Mouse (Mus musculus) heart, adult 2 months (tissue): ENCODE data around the gene Lrrc38.

Experiments
- CTCF ChIP-seq: fragments of 200-600 bp; IDR thresholded peaks from 2 replicates; pipeline ENCODE4 v1.8.1; 2022; ENCODE audit warnings: antibody characterized with exemption, mild to moderate bottlenecking, moderate library complexity
- EP300 ChIP-seq: fragments of 200-500 bp; IDR thresholded peaks from 2 replicates; pipeline ENCODE4 v1.6.1; 2011; ENCODE audit warnings: low read depth, low read length, control low read depth; ENCODE audit not compliant: insufficient read depth
- POLR2A ChIP-seq: fragments of 200-500 bp; IDR thresholded peaks from 2 replicates; pipeline ENCODE4 v1.6.1; 2011; ENCODE audit warnings: mild to moderate bottlenecking, low read depth, low read length, control low read depth; ENCODE audit not compliant: insufficient read depth

- no peak for TF ChIP-seq EP300
- TF ChIP-seq POLR2A: no peak
- TF ChIP-seq CTCF: no peak
Measured at GRCm38 (mm10) chr4:143382163-143382562, 32.6 kb downstream of the Lrrc38 start.
